Mouse (Mus musculus) hematopoietic stem cell, adult 5-6 weeks (primary cell): ENCODE results near the gene Wdr60. TPM values are rescaled to one million over a fixed set of nuclear protein-coding genes. Genes with fewer than 3 reads are reported as not detected.

Experiments used
- ATAC-seq, 2 experiments: fragments of 125-278 bp in 1 of 2; replicated peaks in 1 of 2; 2 replicates each; pipeline ENCODE4 v1.8.0; 2016 to 2017; ENCODE audit warnings: inconsistent platforms in 2 of 2, mild to moderate bottlenecking in 2 of 2, moderate number of reproducible peaks in 2 of 2, low read depth in 1 of 2, moderate TSS enrichment in 1 of 2; ENCODE audit not compliant: low FRiP score in 2 of 2, poor library complexity in 2 of 2, severe bottlenecking in 2 of 2, insufficient read depth in 1 of 2, low TSS enrichment in 1 of 2
- total RNA-seq: library from RNA; stranded (forward); fragments of 172-1452, 232-1000 nt; gene quantifications from 2 replicates; pipeline ENCODE4 v1.2.3, GENCODE M21; 2017

The Wdr60 gene
- total RNA-seq = 11.3 and 20.1 TPM in 2 replicates

DNA sequence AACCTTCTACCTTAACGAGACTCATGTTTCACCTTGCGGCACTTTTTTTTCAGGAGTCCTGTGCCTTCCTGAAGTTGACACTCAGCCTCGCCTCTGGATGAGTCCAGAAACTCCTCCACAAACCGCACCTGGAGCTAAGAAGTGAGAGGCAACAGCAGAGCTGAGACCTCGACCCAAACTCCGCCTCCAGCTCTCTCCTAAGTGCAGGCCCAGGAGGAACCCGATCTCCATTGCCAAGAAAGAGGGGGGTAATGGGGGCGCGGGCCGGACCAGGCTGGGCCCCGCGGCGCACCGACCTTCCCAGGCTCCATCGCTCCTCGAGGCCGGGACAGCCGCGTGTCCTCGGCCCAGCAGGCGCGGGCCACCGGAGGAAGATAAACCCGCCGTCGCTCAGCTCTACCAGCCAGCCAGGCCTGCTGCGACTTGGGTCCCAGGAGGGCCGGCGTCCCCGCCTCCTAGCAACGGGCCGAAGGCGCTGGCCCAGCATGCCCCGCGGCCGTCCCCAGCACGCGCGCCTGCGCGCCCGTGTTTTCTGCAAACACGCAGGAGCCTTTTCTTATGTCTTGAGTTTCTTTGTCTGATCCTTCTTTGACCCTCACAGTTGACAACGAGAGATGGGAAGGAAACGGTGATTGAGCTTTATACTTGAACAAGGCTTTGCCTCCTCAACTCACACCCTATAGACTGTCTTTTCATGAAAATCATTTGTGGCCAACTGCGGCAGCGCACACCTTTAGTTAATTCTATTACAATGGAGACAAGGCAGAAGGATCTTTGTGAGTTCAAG, at the start of gene Wdr60:
Gene Wdr60 (minus strand): TSS at position 468 of the 787 bp plus-strand sequence.
- ATAC-seq = peak; percentile 92 to 94

DNA sequence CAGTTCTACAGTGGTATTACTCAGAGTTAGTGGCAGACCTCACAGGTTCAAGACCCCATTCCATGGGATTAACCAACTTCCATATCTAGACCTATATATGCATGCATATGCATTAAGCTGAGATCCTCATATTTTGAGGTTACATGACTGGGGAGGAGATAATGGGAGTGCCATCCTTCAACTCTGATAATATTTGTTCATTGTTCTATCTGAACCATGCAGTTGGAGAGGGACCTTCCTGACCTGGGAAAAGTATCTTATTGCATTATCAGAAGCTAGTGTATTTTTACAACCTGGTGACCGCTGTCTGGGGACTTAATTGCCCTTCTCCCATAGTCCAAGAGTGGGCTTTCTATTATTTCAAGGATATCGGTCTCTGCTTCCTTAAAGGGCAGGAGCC, 45.8 kb upstream of the Wdr60 start:
- ATAC-seq = no peak

DNA sequence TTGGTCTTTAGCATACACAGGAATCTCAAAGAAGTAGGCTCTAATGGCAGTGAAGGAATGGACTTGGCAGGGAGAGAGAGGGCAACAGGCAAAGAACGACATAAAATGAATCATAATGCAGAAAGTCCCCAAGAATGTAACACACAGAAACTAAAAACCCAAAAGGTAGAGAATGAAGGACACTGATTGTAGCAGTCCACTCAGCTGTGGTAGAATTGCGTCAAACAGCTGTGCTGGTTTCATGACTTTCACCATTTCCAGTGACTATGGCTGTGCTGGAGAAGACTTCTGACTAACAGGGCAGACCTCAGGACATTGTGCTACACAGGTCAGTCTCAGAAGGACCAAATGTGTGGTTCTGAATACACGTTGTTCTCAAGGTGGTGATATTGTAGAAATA, 45.0 kb upstream of the Wdr60 start:
- no peak for ATAC-seq

DNA sequence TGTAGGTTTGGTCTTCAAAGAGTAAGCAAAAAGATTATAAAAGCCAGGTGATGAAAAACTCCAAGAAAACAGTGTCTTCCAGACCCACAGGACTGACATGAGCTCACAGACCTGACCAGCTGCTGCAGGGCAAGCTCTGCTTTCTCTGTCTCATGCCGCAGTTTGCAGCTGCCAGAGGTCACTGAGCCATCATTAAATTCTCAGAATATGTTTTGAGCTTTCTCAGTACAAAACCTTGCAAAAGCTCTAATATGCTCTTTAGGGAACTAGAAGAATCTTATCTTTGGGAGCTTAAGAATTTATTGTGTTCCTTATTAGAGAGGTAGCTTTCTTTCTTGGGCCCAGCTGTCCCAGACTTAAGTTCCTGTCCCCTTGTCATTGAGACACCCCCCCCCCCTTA, 43.2 kb upstream of the Wdr60 start:
- no peak for ATAC-seq

DNA sequence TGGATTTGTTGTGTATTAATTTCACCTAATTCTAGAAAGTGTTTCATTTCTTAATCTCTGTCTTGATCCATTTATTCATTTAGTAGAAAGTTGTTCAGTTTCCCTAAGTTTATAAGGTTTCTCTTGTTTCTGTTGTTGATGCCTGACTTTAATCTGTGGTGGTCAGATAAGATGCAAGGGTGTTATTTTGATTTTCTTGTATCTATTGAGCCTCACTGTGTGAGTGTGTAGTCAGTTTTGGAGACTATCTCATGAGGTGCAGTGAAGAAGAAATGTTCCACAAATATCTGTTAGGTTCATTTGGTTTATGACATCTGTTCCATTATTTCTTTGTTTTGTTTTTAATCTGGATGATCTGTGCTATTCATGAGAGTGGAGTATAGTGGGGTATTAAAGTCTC, 39.4 kb upstream of the Wdr60 start:
- no peak for ATAC-seq

DNA sequence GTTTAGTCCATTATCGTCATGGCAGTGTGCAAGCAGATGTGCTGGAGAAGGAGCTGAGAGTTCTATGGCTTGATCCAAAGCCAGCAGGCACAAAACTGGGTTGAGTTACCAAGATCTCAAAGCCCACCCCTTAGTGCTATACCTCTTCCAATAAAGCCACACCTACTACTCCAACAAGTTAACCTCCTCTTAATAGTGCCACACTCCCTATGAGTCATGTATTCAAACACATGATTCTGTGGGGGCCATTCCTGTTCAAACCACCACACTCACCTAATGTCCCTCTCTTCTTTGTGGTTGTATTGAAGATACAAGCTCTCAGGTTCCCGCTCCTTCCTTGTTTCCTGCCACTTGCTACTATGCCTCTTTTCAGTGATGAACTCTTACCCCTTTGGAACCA, 37.1 kb upstream of the Wdr60 start:
- ATAC-seq = no peak

DNA sequence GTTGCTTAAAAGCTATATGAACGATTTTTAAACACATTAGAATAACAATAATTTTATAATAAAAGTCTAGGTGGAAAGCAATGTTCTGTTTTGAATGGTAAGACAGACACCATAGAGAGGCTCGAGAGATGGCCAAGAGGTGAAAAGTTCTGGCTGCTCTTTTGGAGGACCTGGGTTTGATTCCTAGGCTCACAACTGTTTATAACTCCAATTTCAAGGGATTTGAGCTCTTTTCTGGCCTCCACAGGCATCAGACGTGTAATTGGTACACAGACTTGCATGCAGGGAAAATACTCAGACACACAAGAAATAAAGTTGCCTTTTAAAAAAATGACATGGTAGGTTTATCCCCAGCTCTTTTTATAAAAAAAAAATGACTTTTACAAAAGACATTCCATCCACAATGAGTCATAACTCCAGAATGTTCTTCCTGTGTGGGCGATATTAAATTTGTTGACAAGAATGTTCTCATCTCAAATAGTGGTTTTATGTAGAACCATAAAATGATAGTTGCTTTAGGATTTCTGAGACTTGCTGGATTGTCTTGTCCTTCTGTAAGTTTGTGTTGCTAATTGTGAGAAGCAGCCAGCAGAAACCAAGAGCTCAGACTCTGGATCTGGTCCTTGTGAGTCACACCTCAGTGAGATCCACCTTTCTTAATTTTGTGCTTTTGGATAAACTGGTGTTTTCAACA, 30.9 kb upstream of the Wdr60 start:
- ATAC-seq = no peak

DNA sequence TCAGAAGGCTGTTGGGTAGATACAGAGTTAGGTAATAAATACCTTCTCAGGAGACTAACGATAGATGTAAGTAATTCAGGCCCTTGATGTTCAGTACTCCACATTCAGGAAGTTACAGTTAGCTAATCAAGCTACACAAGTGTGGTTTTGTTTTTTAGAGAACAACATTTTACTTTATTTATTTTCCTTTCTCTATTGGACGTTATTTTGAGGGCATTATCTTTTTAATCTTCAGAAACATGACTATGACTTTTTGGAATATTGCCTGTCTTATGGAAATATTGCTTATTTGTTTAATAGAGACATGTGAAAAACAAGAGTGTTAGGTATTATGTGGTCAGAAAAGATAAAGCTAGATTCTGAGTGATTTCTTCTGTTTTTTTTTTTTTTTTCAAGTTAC, 30.4 kb upstream of the Wdr60 start:
- peak in 1 of 2 experiments; percentile 56; a peak in 2 of 4 replicates for ATAC-seq

DNA sequence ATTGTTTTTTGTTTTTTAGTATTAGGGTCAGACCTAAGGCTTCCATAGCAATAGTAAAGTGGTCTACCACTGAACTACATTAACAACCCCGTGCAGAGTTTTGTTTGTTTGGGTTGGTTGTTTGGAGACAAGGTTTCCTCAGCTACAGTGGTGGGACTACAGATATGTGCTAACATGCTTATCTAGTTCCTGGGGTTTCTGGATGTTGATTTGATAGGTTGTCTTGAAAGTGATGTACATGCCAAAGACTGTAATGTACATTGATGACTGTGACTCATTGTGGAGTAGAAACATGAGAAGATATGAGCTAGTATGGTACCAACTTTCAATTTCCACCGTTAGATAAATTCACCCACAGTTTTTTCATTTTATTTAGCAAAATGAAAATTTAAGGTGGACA, 20.7 kb upstream of the Wdr60 start:
- ATAC-seq = no peak

DNA sequence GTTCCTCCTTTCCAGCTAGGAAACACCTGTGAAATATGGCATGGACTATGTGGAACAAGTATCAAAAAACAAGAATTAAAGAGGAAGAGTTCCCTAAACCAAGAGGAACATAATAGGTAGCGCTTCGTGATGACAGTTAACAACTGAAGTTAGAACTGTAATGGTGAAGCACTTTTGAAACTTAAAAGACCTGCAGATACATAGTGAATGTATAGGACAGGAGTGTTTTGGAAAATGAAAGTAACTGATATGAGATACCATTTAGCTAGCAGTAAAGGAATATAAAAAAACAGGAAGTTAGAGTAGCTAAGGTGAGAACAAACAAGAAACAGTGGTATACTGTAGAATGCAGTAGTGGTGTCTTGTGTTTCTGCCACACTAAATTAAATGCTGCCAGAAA, 20.0 kb upstream of the Wdr60 start:
- 0 out of 4 replicates have a peak, but pooled peaks of 1 of the 2 experiments have one; percentile 14 for ATAC-seq

DNA sequence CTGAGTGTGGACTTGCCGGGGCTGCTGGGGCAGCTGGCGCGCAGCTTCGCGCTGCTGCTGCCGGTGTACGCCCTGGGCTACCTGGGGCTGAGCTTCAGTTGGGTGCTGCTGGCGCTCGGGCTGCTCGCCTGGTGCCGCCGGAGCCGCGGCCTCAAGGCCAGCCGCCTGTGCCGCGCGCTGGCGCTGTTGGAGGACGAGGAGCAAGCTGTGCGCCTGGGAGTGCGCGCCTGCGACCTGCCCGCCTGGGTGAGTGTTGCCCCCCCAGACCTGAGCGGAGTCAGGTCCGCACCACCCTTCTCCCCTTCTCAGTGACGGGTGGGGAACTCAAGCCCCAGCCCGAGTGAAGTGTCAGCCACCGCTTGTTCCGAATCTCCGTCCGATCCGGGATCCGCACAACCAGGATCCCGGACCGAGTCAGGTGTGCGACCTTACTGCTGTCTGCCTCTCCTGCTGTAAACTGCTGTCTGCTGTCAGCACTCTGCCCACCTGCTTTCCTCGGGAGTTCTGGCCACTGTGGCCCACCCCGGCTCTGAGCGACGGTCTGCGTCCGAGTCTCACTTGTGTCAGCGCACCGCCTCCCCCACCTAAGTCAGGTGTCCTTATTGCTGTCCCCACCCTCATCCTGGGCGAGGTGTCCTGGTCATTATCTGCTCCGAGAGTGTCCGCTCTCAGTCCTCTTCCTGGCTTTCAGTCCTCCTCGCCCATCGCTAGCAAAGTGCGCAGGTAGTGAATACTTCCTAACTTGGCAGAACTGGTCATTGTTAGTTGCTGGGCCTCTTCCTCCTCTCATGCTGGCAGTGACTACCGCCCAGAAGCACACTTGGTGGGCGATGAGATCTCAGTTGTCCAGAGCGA, 18.8 kb upstream of the Wdr60 start:
- ATAC-seq = peak in 1 of 2 experiments; percentile 6; a peak in 1 of 4 replicates

DNA sequence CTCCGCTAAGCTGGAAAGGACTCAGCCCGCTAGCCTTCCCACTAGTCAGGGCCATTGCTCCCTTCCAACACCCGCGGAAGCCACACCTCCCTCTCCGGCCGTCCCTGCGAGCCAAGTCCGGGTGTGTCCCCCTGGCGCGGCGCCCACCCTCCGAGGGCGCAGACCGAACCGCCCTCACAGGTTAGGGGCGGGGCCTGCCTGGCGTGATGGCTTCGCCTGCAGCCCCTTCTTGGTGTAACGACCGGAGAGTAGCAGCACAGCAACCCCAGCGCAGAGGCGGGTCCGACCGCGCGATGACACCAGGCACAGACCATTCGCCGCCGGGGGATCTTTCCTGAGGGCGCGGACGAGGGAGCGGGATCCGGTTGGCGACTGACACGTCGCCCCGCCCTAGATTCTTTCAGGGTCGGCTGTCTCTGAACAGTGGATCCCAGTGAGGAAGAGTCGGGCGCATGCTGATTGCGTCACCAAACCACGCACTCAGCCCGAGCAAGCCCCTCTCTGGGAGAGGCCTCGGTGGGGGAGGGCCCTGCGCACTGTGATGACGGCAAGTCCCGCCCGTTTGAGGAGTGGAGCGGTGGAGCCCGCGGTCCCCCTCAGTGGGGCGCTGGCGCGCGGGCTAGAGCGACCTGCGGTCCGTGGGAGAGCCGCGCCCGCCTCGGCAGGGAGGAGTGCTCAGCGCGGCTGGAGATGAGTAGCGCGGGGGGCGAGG, 18.0 kb upstream of the Wdr60 start, which contains the start of gene Esyt2:
Gene Esyt2 (plus strand): TSS at position 544 of the 712 bp plus-strand sequence.
- ATAC-seq = peak; percentile 86 to 88

DNA sequence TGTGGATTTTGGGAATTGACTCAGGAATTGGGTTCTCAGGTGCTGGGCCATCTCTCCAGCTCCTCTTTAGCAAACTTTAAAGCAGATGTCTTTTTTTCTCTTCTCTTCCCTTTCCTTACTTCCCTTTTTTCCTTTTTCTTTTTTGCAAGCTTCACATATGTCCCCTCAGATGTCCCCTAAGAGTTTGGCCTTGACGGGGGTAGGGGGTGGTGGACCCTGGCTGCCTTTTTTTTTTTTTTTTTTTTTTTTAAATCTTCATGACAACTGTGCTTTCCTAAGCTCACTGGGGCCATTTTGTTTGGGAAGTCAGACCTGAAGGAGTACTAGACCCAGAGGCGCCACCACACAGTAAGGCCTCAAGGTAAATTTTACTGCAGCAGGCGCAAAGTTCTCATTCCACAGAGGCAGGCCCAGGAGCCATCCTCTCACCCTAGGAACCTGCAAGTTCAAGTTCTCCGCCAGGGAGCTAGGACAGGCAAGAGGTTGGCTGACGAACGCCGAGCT, 17.4 kb upstream of the Wdr60 start:
- peak in 1 of 2 experiments; percentile 1; a peak in 1 of 4 replicates for ATAC-seq

DNA sequence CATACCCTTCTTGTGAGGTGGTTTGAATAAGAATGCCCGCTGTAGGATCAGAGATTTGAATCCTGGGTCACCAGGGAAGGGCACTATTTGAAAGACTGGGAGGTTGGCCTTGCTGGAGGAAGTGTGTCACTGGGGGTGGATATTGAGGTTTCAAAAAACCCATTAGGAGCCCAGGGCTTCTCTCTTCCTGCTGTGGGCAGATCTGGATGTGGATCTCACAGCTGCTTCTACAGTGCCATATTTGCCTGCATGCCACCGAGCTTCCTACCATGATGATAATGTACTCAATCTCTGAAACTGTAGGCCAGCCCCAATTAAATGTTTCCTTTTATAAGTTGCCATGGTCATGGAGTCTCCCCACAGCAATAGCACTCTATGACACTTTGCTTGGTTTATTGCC, 16.4 kb upstream of the Wdr60 start:
- no peak for ATAC-seq

DNA sequence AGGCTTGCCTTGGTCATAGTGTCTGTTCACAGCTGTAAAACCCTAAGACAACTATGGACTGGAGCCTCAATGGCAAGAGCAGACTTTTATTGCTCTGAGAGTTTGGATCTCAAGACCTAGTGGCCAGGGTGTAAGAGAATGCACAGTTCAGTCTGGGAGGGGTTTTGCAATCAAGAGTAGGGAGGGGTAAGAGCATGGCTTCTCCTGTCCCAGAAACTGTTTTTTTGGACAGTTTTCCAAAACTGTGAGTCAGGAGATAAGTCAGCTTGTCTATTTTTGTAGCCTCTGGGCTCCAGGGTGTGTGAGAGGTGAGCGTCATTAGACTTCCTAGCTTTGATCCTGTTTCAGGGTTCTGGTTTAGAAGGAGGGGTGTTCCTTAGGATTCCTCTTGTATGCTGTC, 15.7 kb upstream of the Wdr60 start:
- ATAC-seq = no peak

DNA sequence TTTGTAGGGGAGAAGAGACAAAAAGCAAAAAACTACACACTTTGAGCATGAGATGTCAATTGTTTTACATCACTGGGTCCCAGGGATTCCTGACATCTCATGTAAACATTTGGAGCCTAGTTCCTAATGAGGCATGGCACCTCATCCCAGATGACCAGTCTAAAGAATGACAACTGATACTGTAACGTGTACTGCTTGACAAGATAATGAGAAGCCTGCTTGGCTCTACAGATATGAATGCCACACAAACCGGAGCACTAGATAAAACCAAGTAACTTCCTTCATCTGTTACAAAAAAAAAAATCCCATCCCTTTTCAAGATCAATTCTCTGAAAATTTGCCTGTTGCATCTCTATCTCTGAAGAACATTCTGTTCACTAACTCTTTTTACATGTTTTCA, 14.1 kb upstream of the Wdr60 start:
- ATAC-seq = no peak

DNA sequence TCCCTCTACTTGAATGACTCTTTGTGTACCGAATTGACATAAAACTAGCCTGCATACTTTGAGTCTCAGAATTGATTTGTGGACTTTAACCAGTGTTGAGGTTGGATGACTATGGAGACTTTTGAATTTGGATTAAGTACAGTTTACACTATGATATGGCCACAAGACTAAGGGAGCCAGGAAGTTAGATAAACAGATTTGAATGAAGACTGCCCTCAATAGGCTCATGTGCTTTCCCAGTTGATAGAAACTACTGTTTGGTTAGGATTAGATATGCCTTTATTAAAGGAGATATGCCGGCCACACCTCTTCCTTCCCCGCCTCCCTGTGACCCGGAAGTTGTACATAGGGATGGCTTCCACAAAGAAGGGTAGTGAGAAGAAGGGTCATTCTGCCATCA, 12.8 kb upstream of the Wdr60 start:
- no peak for ATAC-seq
